Mouse (Mus musculus): ENCODE results near the gene Tdrd7. TPM values are rescaled to one million over a fixed set of nuclear protein-coding genes. Genes with fewer than 3 reads are reported as not detected.

Tdrd7 gene
- 10.9 and 11.8 TPM in 2 replicates for polyA plus RNA-seq (2014; fragmentation: Nextera tagmentation; extraction: Ambion mirVana)

GRCm38 (mm10) chr4:45964771-45965439 lies at the start of gene Tdrd7:
TSS of gene Tdrd7 (plus strand) at chr4:45965334.
- no peak within 1 kb of the TSS for H3K4me3 ChIP-seq (ENCODE audit: low read depth, low read length)
- no peak within 1 kb of the TSS for H3K4me2 ChIP-seq
- no peak within 1 kb of the TSS for H3K9ac ChIP-seq (ENCODE audit: low read length)
- ATAC-seq (ENCODE audit: low FRiP score), result no peak
- H3K4me1 ChIP-seq (ENCODE audit: control insufficient read depth, insufficient read depth, low read length), result peaks cover 24% of the 10 kb centered on the region
- 82% methylated on average over 10 of the region's 10 CpGs for WGBS
- no peaks in the 10 kb centered on the region for H3K36me3 ChIP-seq (ENCODE audit: control insufficient read depth, insufficient read depth, low read length)
- no peaks in the 10 kb centered on the region for H3K27me3 ChIP-seq (ENCODE audit: control insufficient read depth, insufficient read depth, low read length)
- H3K27ac ChIP-seq (ENCODE audit: low read depth, low read length), result no peak within 1 kb of the TSS
- no peaks in the 10 kb centered on the region for H3K9me3 ChIP-seq (ENCODE audit: control insufficient read depth, low read length)
- no peak for DNase-seq (ENCODE audit: low spot score, missing footprints)

- H3K4me3 ChIP-seq (ENCODE audit: low read depth, low read length), result no peak overlapping the region
- no peaks in the 10 kb centered on the region for H3K9me3 ChIP-seq (ENCODE audit: control insufficient read depth, low read length)
- H3K4me2 ChIP-seq, result no peak overlapping the region
- H3K36me3 ChIP-seq (ENCODE audit: control insufficient read depth, insufficient read depth, low read length), result no peaks in the 10 kb centered on the region
- DNase-seq (ENCODE audit: low spot score, missing footprints) (no peak), ATAC-seq (ENCODE audit: low FRiP score) (no peak)
- no peak overlapping the region for H3K27ac ChIP-seq (ENCODE audit: low read depth, low read length)
- no peak overlapping the region for H3K9ac ChIP-seq (ENCODE audit: low read length)
- no peaks in the 10 kb centered on the region for H3K4me1 ChIP-seq (ENCODE audit: control insufficient read depth, insufficient read depth, low read length)
- WGBS, result 83% methylated on average over 7 of the region's 7 CpGs
- no peaks in the 10 kb centered on the region for H3K27me3 ChIP-seq (ENCODE audit: control insufficient read depth, insufficient read depth, low read length)
Measured at GRCm38 (mm10) chr4:45917091-45917490, 48.0 kb upstream of the Tdrd7 start.

- no peaks in the 10 kb centered on the region for H3K9me3 ChIP-seq (ENCODE audit: control insufficient read depth, low read length)
- H3K27me3 ChIP-seq (ENCODE audit: control insufficient read depth, insufficient read depth, low read length), result no peaks in the 10 kb centered on the region
- H3K36me3 ChIP-seq (ENCODE audit: control insufficient read depth, insufficient read depth, low read length), result no peaks in the 10 kb centered on the region
- no peak overlapping the region for H3K27ac ChIP-seq (ENCODE audit: low read depth, low read length)
- no peak overlapping the region for H3K4me2 ChIP-seq
- no peak overlapping the region for H3K9ac ChIP-seq (ENCODE audit: low read length)
- no peak for DNase-seq (ENCODE audit: low spot score, missing footprints)
- H3K4me1 ChIP-seq (ENCODE audit: control insufficient read depth, insufficient read depth, low read length), result no peaks in the 10 kb centered on the region
- WGBS, result 85% methylated on average over 10 of the region's 10 CpGs
- H3K4me3 ChIP-seq (ENCODE audit: low read depth, low read length), result no peak overlapping the region
- no peak for ATAC-seq (ENCODE audit: low FRiP score)
Measured at GRCm38 (mm10) chr4:45921663-45922435, 43.3 kb upstream of the Tdrd7 start.

GRCm38 (mm10) chr4:45924011-45924410 lies 41.1 kb upstream of the Tdrd7 start:
- Histone ChIP-seq H3K9me3 (ENCODE audit: control insufficient read depth, low read length) (no peaks in the 10 kb centered on the region), H3K27ac (ENCODE audit: low read depth, low read length) (no peak overlapping the region), H3K27me3 (ENCODE audit: control insufficient read depth, insufficient read depth, low read length) (no peaks in the 10 kb centered on the region), H3K4me3 (ENCODE audit: low read depth, low read length) (no peak overlapping the region), H3K9ac (ENCODE audit: low read length) (no peak overlapping the region), H3K36me3 (ENCODE audit: control insufficient read depth, insufficient read depth, low read length) (no peaks in the 10 kb centered on the region), H3K4me2 (no peak overlapping the region), H3K4me1 (ENCODE audit: control insufficient read depth, insufficient read depth, low read length) (no peaks in the 10 kb centered on the region)
- 89% methylated on average over 4 of the region's 4 CpGs for WGBS
- DNase-seq (ENCODE audit: low spot score, missing footprints) (no peak), ATAC-seq (ENCODE audit: low FRiP score) (no peak)

- ATAC-seq (ENCODE audit: low FRiP score) (no peak), DNase-seq (ENCODE audit: low spot score, missing footprints) (no peak)
- H3K36me3 ChIP-seq (ENCODE audit: control insufficient read depth, insufficient read depth, low read length), result no peaks in the 10 kb centered on the region
- no peak overlapping the region for H3K4me3 ChIP-seq (ENCODE audit: low read depth, low read length)
- H3K27ac ChIP-seq (ENCODE audit: low read depth, low read length), result no peak overlapping the region
- no peaks in the 10 kb centered on the region for H3K27me3 ChIP-seq (ENCODE audit: control insufficient read depth, insufficient read depth, low read length)
- H3K9ac ChIP-seq (ENCODE audit: low read length), result no peak overlapping the region
- WGBS, result 88% methylated on average over 4 of the region's 4 CpGs
- no peaks in the 10 kb centered on the region for H3K9me3 ChIP-seq (ENCODE audit: control insufficient read depth, low read length)
- no peaks in the 10 kb centered on the region for H3K4me1 ChIP-seq (ENCODE audit: control insufficient read depth, insufficient read depth, low read length)
- no peak overlapping the region for H3K4me2 ChIP-seq
Measured at GRCm38 (mm10) chr4:45928561-45928960, 36.6 kb upstream of the Tdrd7 start.

GRCm38 (mm10) chr4:45941628-45942044 lies 23.5 kb upstream of the Tdrd7 start:
- Histone ChIP-seq H3K27me3 (ENCODE audit: control insufficient read depth, insufficient read depth, low read length) (no peaks in the 10 kb centered on the region), H3K4me1 (ENCODE audit: control insufficient read depth, insufficient read depth, low read length) (no peaks in the 10 kb centered on the region), H3K9me3 (ENCODE audit: control insufficient read depth, low read length) (no peaks in the 10 kb centered on the region), H3K27ac (ENCODE audit: low read depth, low read length) (no peak overlapping the region), H3K36me3 (ENCODE audit: control insufficient read depth, insufficient read depth, low read length) (no peaks in the 10 kb centered on the region), H3K4me2 (no peak overlapping the region), H3K9ac (ENCODE audit: low read length) (no peak overlapping the region), H3K4me3 (ENCODE audit: low read depth, low read length) (no peak overlapping the region)
- peak; percentile 58; the same call in 1 of the 2 replicates for ATAC-seq (ENCODE audit: low FRiP score)
- DNase-seq (ENCODE audit: low spot score, missing footprints), result peak; percentile 94
- 31% methylated on average over 13 of the region's 13 CpGs for WGBS

GRCm38 (mm10) chr4:45947729-45948128 lies 17.4 kb upstream of the Tdrd7 start:
- H3K36me3 ChIP-seq (ENCODE audit: control insufficient read depth, insufficient read depth, low read length), result no peaks in the 10 kb centered on the region
- whole genome bisulfite sequencing, result 79% methylated on average over 8 of the region's 8 CpGs
- no peak for DNase-seq (ENCODE audit: low spot score, missing footprints)
- no peak overlapping the region for H3K4me3 ChIP-seq (ENCODE audit: low read depth, low read length)
- no peaks in the 10 kb centered on the region for H3K27me3 ChIP-seq (ENCODE audit: control insufficient read depth, insufficient read depth, low read length)
- H3K4me2 ChIP-seq, result no peak overlapping the region
- no peak overlapping the region for H3K27ac ChIP-seq (ENCODE audit: low read depth, low read length)
- ATAC-seq (ENCODE audit: low FRiP score), result no peak
- H3K4me1 ChIP-seq (ENCODE audit: control insufficient read depth, insufficient read depth, low read length), result no peaks in the 10 kb centered on the region
- no peaks in the 10 kb centered on the region for H3K9me3 ChIP-seq (ENCODE audit: control insufficient read depth, low read length)
- H3K9ac ChIP-seq (ENCODE audit: low read length), result no peak overlapping the region

GRCm38 (mm10) chr4:45949109-45949848 lies 15.9 kb upstream of the Tdrd7 start:
- no peak for DNase-seq (ENCODE audit: low spot score, missing footprints)
- Histone ChIP-seq H3K4me1 (ENCODE audit: control insufficient read depth, insufficient read depth, low read length) (no peaks in the 10 kb centered on the region), H3K36me3 (ENCODE audit: control insufficient read depth, insufficient read depth, low read length) (no peaks in the 10 kb centered on the region), H3K27ac (ENCODE audit: low read depth, low read length) (no peak overlapping the region), H3K9me3 (ENCODE audit: control insufficient read depth, low read length) (no peaks in the 10 kb centered on the region), H3K4me3 (ENCODE audit: low read depth, low read length) (no peak overlapping the region), H3K9ac (ENCODE audit: low read length) (no peak overlapping the region), H3K4me2 (no peak overlapping the region), H3K27me3 (ENCODE audit: control insufficient read depth, insufficient read depth, low read length) (no peaks in the 10 kb centered on the region)
- 79% methylated on average over 7 of the region's 7 CpGs for WGBS
- no peak for ATAC-seq (ENCODE audit: low FRiP score)

GRCm38 (mm10) chr4:45951830-45952229 lies 13.3 kb upstream of the Tdrd7 start:
- Histone ChIP-seq H3K9me3 (ENCODE audit: control insufficient read depth, low read length) (no peaks in the 10 kb centered on the region), H3K4me2 (no peak overlapping the region), H3K9ac (ENCODE audit: low read length) (no peak overlapping the region), H3K4me1 (ENCODE audit: control insufficient read depth, insufficient read depth, low read length) (no peaks in the 10 kb centered on the region), H3K36me3 (ENCODE audit: control insufficient read depth, insufficient read depth, low read length) (no peaks in the 10 kb centered on the region), H3K4me3 (ENCODE audit: low read depth, low read length) (no peak overlapping the region), H3K27me3 (ENCODE audit: control insufficient read depth, insufficient read depth, low read length) (no peaks in the 10 kb centered on the region), H3K27ac (ENCODE audit: low read depth, low read length) (no peak overlapping the region)
- ATAC-seq (ENCODE audit: low FRiP score), result no peak
- no peak for DNase-seq (ENCODE audit: low spot score, missing footprints)
- WGBS, result 95% methylated on average over 18 of the region's 18 CpGs

All from midbrain, embryonic 11.5 days (tissue).